Mouse (Mus musculus): Measurements from ENCODE around the gene Eno2. TPM values are rescaled to one million over a fixed set of nuclear protein-coding genes. Genes with fewer than 3 reads are reported as not detected.
"Not testable (repeated sequence)": the region's sequence is repeated elsewhere in the genome, so short reads cannot be mapped to it uniquely, and the experiment has no call there.

Eno2 gene
- total and polyA plus RNA-seq, 3 experiments, result 20.8 to 24.6 (median 23.6) TPM

DNA sequence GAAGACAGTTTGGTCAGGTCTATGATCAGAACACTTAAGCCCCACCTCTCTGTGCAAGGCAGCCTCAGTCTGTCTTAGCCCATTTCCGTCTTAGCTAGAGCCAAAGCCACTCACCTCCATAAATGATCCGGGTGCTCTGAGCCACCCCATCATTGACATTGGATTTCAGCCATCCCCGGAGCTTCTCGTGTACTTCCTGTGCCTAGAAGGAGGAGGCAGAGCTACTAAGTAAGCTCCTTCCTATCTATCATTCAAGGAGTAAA lies 41.9 kb upstream of the Eno2 start:
- H3K9ac ChIP-seq (ENCODE audit: insufficient read depth, low read depth), result no peak overlapping the region
- H3K79me2 ChIP-seq (replicated peaks; ENCODE audit: control insufficient read depth, extremely low read depth, insufficient read depth, poor library complexity, severe bottlenecking), result peaks cover 23% of the 10 kb centered on the region
- in situ Hi-C loops (cut with MboI; ENCODE audit: low pct_ligation_motif_present, low pct_unique_long_range_greater_than_20kb, low sequenced_read_pairs) (no loop called here), dilution Hi-C loops (cut with MboI; ENCODE audit: extremely low pct_ligation_motif_present, extremely low pct_unique_long_range_greater_than_20kb, low sequenced_read_pairs) (no loop called here)
- H3K27me3 ChIP-seq (replicated peaks), result no peaks in the 10 kb centered on the region
- TF ChIP-seq PAX5 (IDR thresholded peaks at IDR 0.05; ENCODE audit: low read length) (no peak), POLR2AphosphoS2 (IDR thresholded peaks at IDR 0.05; ENCODE audit: low read depth, low read length) (no peak), MAFK (IDR thresholded peaks at IDR 0.05; ENCODE audit: insufficient replicate concordance, low read length) (no peak), RCOR1 (conservative IDR thresholded peaks at IDR 0.05; ENCODE audit: low read depth, low read length) (no peak), TBP (conservative IDR thresholded peaks at IDR 0.05; ENCODE audit: low read depth, low read length) (no peak), CHD2 (IDR thresholded peaks at IDR 0.05; ENCODE audit: low read length) (no peak)
- peaks cover 37 to 72% of the 10 kb centered on the region in 2 experiments for H3K36me3 ChIP-seq (replicated peaks in 1 of 2; ENCODE audit: control insufficient read depth in 1 of 2, insufficient read depth in 1 of 2, low read length in 1 of 2)
- peaks cover 5 to 43% of the 10 kb centered on the region in 2 experiments for H3K4me1 ChIP-seq (ENCODE audit: control insufficient read depth in 1 of 2, insufficient read depth in 2 of 2)
- H3K4me3 ChIP-seq (replicated peaks in 1 of 3; ENCODE audit: low read depth in 2 of 3, low read length in 2 of 3, poor library complexity in 1 of 3), result no peak overlapping the region
- H3K9me3 ChIP-seq (replicated peaks; ENCODE audit: low read length), result no peaks in the 10 kb centered on the region
- no peak for DNase-seq (ENCODE audit: extremely low read depth)
- H3K27ac ChIP-seq (ENCODE audit: insufficient read depth, low read depth), result no peak overlapping the region
- H3K4me2 ChIP-seq (ENCODE audit: insufficient read depth, low read depth, poor library complexity, severe bottlenecking), result no peak overlapping the region

DNA sequence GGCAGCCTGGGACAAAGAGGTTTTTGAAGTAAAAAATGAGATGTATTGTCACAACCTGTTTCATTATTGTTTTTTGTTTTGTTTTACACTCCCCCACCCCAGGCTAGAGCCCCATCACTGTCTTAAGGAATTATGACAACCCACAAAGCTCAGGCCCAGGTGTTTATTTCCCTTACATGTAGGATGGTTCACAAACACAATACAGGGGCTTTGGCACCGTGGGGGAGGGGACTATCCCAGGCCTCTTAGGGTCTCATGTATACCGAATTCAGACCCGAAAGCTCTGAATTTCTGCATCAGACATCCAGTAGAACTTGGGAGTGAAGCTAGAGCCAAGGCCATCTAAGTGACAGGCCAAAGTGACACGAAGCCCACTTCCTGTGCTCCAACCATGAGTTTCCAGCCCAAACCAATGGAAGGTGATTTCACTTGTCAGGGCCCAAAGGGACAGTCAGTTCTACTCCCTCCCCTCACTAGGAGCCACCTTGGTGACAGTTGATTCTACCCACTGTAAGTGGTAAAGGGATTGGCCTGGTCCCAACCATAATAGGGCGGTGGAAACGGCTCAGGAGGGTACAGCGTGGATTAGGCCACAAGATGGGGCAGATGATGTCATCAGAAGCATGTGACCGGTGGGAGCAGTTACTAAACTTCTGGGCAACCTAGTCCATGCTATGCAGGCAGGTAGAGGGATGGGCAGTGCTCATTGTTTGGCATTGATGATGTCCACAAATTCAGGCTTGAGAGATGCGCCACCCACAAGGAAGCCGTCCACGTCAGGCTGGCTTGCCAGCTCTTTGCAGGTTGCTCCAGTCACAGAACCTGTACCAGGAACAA lies 41.3 kb upstream of the Eno2 start:
- in situ Hi-C loops (cut with MboI; ENCODE audit: low pct_ligation_motif_present, low pct_unique_long_range_greater_than_20kb, low sequenced_read_pairs); dilution Hi-C loops (cut with MboI; ENCODE audit: extremely low pct_ligation_motif_present, extremely low pct_unique_long_range_greater_than_20kb, low sequenced_read_pairs); H3K9ac ChIP-seq (ENCODE audit: insufficient read depth, low read depth); H3K27me3 ChIP-seq (replicated peaks); H3K4me3 ChIP-seq (replicated peaks in 1 of 3; ENCODE audit: low read depth in 2 of 3, low read length in 2 of 3, poor library complexity in 1 of 3); DNase-seq (ENCODE audit: extremely low read depth); H3K27ac ChIP-seq (ENCODE audit: insufficient read depth, low read depth); H3K4me2 ChIP-seq (ENCODE audit: insufficient read depth, low read depth, poor library complexity, severe bottlenecking); H3K9me3 ChIP-seq (replicated peaks; ENCODE audit: low read length): not testable (repeated sequence)
- H3K4me1 ChIP-seq (ENCODE audit: control insufficient read depth in 1 of 2, insufficient read depth in 2 of 2), result peaks cover 5 to 48% of the 10 kb centered on the region in 2 experiments
- peaks cover 23% of the 10 kb centered on the region for H3K79me2 ChIP-seq (replicated peaks; ENCODE audit: control insufficient read depth, extremely low read depth, insufficient read depth, poor library complexity, severe bottlenecking)
- H3K36me3 ChIP-seq (replicated peaks in 1 of 2; ENCODE audit: control insufficient read depth in 1 of 2, insufficient read depth in 1 of 2, low read length in 1 of 2), result peaks cover 32 to 66% of the 10 kb centered on the region in 2 experiments

DNA sequence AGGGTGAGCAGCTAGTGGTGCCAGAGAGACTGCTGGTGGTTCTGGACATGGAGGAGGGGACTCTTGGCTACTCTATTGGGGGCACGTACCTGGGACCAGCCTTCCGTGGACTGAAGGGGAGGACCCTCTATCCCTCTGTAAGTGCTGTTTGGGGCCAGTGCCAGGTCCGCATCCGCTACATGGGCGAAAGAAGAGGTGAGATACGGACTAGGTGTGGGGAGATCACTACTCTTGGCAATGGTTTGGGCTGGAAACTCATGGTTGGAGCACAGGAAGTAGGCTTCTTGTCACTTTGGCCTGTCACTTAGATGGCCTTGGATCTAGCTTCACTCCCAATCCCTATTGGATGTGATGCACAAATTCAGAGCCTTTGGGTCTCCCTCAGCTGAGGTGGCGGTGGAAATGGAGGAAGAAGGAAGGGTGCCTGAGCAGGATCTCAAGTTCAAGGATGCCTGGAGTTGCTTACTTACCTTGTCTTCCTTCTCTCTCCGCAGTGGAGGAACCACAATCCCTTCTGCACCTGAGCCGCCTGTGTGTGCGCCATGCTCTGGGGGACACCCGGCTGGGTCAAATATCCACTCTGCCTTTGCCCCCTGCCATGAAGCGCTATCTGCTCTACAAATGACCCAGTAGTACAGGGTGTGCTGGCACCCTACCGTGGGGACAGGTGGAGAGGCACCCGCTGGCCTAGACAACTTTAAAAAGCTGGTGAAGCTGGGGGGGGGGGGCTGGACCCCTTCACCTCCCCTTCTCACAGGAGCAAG lies 40.5 kb upstream of the Eno2 start:
- TF ChIP-seq POLR2AphosphoS2 (IDR thresholded peaks at IDR 0.05; ENCODE audit: low read depth, low read length) (peak; percentile 87), SIN3A (IDR thresholded peaks at IDR 0.05; ENCODE audit: low read length) (no peak), KAT2A (IDR thresholded peaks at IDR 0.05; ENCODE audit: insufficient replicate concordance, low read length) (no peak), POLR2A (IDR thresholded peaks at IDR 0.05; ENCODE audit: low read depth, low read length) (peak; percentile 33; the same call in 1 of the 2 replicates), JUND (conservative IDR thresholded peaks at IDR 0.05; ENCODE audit: low read depth, low read length) (no peak), ZMIZ1 (IDR thresholded peaks at IDR 0.05; ENCODE audit: low read depth, low read length) (peak; percentile 1; the same call in 1 of the 2 replicates), RCOR1 (conservative IDR thresholded peaks at IDR 0.05; ENCODE audit: low read depth, low read length) (no peak), TCF12 (IDR thresholded peaks at IDR 0.05; ENCODE audit: low read depth, low read length) (no peak)
- no peaks in the 10 kb centered on the region for H3K27me3 ChIP-seq (replicated peaks)
- no peak for DNase-seq (ENCODE audit: extremely low read depth)
- no peak overlapping the region for H3K9ac ChIP-seq (ENCODE audit: insufficient read depth, low read depth)
- H3K9me3 ChIP-seq (replicated peaks; ENCODE audit: low read length), result no peaks in the 10 kb centered on the region
- no peak overlapping the region for H3K4me3 ChIP-seq (replicated peaks in 1 of 3; ENCODE audit: low read depth in 2 of 3, low read length in 2 of 3, poor library complexity in 1 of 3)
- peaks cover 23% of the 10 kb centered on the region for H3K79me2 ChIP-seq (replicated peaks; ENCODE audit: control insufficient read depth, extremely low read depth, insufficient read depth, poor library complexity, severe bottlenecking)
- H3K36me3 ChIP-seq (replicated peaks in 1 of 2; ENCODE audit: control insufficient read depth in 1 of 2, insufficient read depth in 1 of 2, low read length in 1 of 2), result peaks cover 24 to 58% of the 10 kb centered on the region in 2 experiments
- no peak overlapping the region for H3K4me2 ChIP-seq (ENCODE audit: insufficient read depth, low read depth, poor library complexity, severe bottlenecking)
- H3K27ac ChIP-seq (ENCODE audit: insufficient read depth, low read depth), result no peak overlapping the region
- H3K4me1 ChIP-seq (ENCODE audit: control insufficient read depth in 1 of 2, insufficient read depth in 2 of 2), result peaks cover 5 to 54% of the 10 kb centered on the region in 2 experiments
- in situ Hi-C loops (cut with MboI; ENCODE audit: low pct_ligation_motif_present, low pct_unique_long_range_greater_than_20kb, low sequenced_read_pairs), result no loop called here
- dilution Hi-C loops (cut with MboI; ENCODE audit: extremely low pct_ligation_motif_present, extremely low pct_unique_long_range_greater_than_20kb, low sequenced_read_pairs), result no loop called here
